Mouse (Mus musculus): ENCODE data around the gene Mcm10. TPM values are rescaled to one million over a fixed set of nuclear protein-coding genes. Genes with fewer than 3 reads are reported as not detected.

The Mcm10 gene
- total RNA-seq (2015) (41.3 and 46.0 TPM in 2 replicates), total RNA-seq (2017) (63.7 and 64.7 TPM in 2 replicates)

DNA sequence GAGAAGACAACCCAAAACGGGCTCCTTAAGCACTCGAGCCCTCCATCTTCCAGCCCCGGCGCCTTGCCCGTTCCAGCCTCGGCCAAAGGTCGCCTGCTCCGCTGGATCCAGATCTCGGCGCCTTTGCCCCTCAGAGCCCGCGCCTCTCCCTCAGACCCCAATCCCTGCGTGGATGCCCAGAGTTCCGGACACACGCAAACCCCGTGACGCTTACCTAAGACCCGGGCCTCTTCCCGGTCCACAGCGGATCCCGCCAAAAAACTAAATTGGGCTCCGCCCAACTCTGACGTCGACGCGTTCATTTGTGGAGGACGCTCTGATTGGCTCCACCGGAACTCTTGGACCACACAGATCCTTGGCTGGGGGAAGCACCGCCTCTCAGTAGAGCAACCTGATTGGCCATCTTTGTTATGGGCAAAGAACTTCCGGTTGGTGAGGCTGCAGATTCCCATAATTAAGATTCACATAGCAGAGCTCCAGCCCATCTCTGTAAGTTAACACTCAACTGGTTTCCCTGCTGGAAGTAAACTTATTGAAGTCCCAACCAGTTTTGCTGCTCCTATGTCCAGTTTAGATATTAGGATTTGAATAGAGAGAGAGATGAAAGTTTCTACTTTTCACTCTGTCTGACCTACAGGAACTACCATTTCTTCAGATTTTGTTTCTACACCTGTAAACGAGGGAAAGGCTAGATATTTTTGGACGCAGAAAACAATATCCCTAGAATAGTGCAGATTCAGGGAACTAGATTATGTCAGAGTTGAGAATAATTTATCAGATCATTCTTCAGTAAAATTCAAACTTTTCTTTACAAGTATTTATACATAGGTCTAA is at the start of gene Mcm10:
Gene Mcm10 (minus strand): TSS at position 301 of the 834 bp plus-strand sequence.
- ATAC-seq (ENCODE audit: poor library complexity, severe bottlenecking): peak; percentile 99

- ATAC-seq (ENCODE audit: poor library complexity, severe bottlenecking): no peak
These were observed 48.6 kb upstream of the Mcm10 start for GRCm38 (mm10) chr2:5061133-5061708.

DNA sequence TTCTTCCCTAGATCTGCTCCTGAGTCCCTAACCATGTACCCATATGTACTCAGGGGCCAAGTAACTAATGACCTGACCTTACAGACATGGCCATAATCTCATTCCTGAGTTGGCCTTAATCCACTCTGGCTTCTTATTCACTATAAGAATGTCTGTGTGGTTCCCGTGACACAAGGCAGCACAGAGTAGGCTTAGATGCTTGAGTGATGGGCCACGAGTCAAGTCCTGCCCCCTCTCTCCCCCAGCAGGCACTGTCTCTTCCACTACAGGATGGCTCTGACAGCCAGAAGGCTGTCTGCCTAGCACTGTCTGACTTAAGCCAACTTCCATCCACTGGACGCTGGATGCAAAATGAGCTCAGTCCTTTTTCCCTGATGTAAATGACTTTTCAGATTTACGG is 47.4 kb upstream of the Mcm10 start:
- ATAC-seq (ENCODE audit: poor library complexity, severe bottlenecking): no peak

- no peak for ATAC-seq (ENCODE audit: poor library complexity, severe bottlenecking)
These were observed 45.8 kb upstream of the Mcm10 start for GRCm38 (mm10) chr2:5058436-5058835.

GRCm38 (mm10) chr2:5050562-5050961 is 38.0 kb upstream of the Mcm10 start:
- no peak for ATAC-seq (ENCODE audit: poor library complexity, severe bottlenecking)

- no peak for ATAC-seq (ENCODE audit: poor library complexity, severe bottlenecking)
These were observed 34.4 kb upstream of the Mcm10 start for GRCm38 (mm10) chr2:5047016-5047415.

DNA sequence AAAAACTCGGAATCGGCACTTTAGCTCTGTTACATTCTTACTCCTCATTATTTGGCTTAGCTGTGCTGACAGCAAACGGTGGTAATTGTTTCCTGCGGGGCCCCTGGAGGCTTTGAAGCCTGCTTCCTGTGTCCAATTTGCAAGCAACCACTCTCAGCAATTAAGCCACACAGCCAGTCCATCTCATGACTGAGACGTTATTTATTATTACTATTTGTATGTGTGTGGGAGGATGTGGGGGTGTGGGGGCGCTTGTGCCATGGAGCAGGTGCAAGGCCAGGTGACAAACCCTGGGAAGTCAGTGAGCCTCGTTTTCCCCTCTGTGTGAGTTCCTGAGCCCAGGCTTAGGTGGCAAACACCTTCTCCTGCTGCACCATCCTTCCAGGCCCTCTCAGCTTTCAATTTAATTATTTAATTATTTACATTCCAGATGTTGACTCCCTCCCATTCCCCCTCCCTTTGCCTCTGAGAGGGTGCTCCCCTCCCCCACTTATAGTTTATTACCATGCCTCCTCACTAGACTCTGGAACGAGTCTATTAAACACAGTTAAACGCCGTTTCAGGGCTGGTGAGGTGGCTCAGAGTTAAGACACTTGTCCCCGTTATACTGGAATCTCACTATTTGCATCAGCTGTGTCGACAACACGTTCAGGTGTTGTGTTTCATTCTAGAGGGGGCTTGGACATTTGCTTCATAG is 32.8 kb upstream of the Mcm10 start:
- ATAC-seq (ENCODE audit: poor library complexity, severe bottlenecking): no peak

DNA sequence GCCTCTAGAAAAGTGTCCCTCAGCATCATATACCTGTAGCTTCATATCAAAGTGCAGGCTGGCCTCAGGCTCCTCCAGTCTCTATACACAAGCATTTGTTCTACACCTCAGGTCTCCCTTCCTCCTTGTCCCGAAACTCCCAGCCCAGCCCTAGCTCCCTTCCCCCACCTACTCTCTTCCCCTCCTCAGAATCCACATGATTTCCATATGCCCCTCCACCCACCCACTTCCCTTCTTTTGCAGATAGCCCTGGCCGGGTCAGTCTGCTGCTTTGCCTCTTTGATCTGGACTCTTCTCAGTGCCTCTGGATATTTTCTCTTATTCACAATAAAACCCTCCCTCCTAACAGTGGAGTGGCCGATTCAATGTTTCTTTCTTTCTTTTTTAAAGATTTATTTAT is 31.7 kb upstream of the Mcm10 start:
- no peak for ATAC-seq (ENCODE audit: poor library complexity, severe bottlenecking)

- no peak for ATAC-seq (ENCODE audit: poor library complexity, severe bottlenecking)
These were observed 30.8 kb upstream of the Mcm10 start for GRCm38 (mm10) chr2:5043476-5043761.

DNA sequence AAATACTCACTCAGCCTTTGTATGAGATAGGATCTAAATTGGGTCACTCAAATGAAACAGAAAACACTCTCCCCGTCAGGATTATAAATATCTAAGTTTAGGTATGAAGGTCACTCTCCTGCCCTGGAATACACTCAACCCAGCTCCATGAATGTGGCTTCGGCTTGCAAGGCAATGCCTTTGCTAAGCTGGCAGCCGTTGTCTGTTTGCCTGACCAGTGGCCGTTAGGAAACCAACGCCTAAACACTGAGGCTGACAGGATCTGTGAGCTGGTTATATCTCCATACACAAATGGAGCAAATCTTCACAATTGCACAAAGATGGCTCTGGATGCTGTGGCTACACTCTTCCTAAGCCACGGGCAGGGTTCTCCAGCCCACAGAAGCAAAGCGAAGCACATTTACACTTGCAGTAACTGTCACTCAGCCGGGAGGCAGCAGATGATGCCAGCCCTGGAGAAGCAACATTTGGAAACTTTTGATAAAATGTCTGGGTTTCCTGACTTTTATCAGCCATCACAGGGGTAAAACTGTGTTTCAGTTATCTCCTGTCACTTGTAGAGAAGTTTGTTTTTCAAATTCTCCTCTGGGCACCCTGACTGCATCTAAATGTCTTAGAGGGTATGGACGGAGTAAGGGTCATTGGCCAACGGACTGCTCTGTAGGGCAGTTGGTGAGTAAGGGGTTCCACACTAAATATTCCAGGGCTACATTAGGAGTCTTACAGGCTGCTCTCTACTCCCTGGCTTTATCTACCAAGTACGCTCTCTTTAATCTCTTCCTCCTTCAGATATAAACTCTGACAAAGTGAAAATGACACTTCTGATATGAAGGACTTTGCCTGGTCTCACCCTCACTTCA is 30.3 kb upstream of the Mcm10 start:
- no peak for ATAC-seq (ENCODE audit: poor library complexity, severe bottlenecking)

DNA sequence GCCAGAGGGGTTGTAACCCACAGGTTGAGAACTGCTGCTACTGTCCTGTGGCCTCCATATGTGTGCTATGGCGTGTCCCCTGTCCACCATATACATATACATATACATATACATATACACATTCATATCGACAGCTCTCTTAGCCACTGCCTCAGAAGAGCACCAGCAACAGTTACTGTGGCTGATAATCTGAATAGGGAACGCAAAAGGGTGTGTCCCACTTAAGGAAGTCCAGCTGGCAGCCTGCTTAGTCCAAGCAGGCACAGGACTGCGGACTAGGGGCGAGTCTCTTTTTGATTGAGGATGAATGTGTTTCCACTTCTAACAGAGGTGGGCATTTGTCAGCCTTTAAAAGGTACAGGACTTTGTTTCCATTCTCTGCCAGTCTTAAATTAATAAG is 29.3 kb upstream of the Mcm10 start:
- ATAC-seq (ENCODE audit: poor library complexity, severe bottlenecking): no peak

DNA sequence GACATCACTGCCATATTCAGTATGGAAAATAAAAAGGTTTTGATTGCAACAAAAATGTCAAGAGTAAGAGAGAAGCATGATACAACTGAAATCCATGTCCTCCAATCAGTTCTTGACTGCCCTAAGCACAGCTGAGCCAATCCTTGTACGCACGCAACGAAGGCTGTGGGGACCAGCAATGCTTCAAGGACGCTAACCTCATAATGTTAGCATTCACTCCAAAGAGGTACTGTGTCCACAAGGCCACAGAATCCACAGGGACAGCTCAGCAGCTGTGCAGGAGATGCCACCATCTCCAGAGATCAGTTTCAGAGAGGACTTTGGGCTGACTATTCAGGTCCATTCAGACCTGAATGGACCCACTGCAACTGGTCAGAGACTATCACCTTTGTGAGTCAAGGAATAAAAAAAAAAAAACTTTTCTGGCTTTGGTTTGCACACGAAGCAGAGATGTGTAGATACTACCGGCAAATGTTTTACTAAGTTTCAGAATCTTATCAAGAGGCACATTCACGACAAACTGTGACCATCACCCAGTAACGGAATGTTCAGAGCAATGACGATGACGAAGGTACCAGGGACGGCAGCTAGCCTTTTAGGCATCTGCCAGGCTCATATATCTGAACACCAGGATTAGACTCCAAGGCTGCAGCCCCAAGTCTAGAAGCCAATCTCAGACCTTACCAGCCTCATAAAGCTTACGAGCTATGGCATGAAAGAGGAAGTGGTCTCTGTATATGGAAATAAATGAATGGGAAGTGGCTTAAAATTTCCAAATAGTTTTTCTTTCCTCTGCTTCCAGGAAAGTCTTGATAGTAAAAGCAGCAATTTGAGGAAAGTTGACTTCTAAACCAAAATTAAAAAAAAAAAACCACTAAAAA is 27.9 kb upstream of the Mcm10 start:
- peak; percentile 65 for ATAC-seq (ENCODE audit: poor library complexity, severe bottlenecking)

- no peak for ATAC-seq (ENCODE audit: poor library complexity, severe bottlenecking)
These were observed 27.0 kb upstream of the Mcm10 start for GRCm38 (mm10) chr2:5039350-5040170.

DNA sequence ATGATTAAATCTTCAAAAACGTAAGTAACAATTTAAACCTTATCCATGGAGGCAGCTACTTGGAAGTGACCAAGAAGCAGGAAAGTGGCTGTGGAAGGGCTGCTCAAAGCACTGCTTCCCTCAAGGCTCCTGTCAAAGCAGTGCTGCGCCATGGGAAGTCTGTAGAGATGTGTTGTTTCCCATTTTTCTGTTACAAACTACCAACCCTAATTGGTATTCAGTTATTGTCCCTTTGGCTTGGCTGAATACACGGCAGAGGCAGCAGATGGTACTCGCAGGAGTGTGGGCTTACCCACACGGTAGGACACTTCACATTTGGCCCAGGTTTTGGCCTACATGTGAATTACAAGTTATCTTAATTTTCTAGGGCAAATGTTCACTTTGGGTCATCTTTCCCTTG is 25.7 kb upstream of the Mcm10 start:
- no peak for ATAC-seq (ENCODE audit: poor library complexity, severe bottlenecking)

GRCm38 (mm10) chr2:5037390-5037789 is 24.8 kb upstream of the Mcm10 start:
- ATAC-seq (ENCODE audit: poor library complexity, severe bottlenecking): no peak

- no peak for ATAC-seq (ENCODE audit: poor library complexity, severe bottlenecking)
These were observed 24.0 kb upstream of the Mcm10 start for GRCm38 (mm10) chr2:5036411-5037076.

GRCm38 (mm10) chr2:5035241-5035640 is 22.6 kb upstream of the Mcm10 start:
- ATAC-seq (ENCODE audit: poor library complexity, severe bottlenecking): no peak

DNA sequence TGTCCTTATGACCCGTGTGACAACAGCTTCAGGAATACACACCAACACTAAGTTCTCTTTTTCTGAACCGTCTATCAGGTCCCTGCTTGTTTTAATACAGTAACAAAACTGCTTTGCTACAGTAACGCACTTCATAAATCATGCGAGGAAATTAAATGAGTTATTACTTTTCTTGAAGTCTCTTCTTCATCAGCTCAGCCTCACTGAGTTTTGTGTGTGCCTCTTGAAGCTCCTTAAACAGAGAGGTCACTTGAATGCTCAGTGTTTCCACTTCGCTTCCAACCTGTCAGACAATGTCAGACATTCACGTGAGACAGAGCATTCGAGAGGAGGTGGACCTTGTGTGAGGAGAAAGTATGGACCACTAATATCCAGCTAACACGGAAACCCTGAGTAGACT is 22.2 kb upstream of the Mcm10 start:
- no peak for ATAC-seq (ENCODE audit: poor library complexity, severe bottlenecking)

All from megakaryocyte, adult 5-6 weeks (primary cell).